Mouse (Mus musculus) gastrocnemius, postnatal 10 days (tissue): ENCODE data around the gene Aven. TPM values are rescaled to one million over a fixed set of nuclear protein-coding genes. Genes with fewer than 3 reads are reported as not detected.
"Not testable (repeated sequence)": the region's sequence is repeated elsewhere in the genome, so short reads cannot be mapped to it uniquely, and the experiment has no call there.

ENCODE experiments used
- DNase-seq: peaks from one replicate; pipeline ENCODE4 v3.0.0; 2021; ENCODE audit warnings: mixed read lengths
- long read RNA-seq, 2 experiments: library from polyadenylated mRNA; stranded (forward); transcript quantifications; one replicate each; pipeline ENCODE4 v2.0.0; 2021
- total RNA-seq, 2 experiments: library from RNA; stranded (reverse); gene quantifications; 2 replicates each; pipeline ENCODE4 v1.2.3; 2021

The Aven gene
- total RNA-seq, result 10 to 100 TPM; 17.5 to 22.0 TPM
- long read RNA-seq, experiment 1, full-length matches to known transcripts, result 16 of 16 reads
- long read RNA-seq, experiment 1, partial matches to known transcripts, result 0 of 16 reads
- long read RNA-seq, experiment 1, other reads (novel, unspliced or antisense), result 0 of 16 reads
- long read RNA-seq, experiment 2, full-length matches to known transcripts, result 15 of 17 reads
- long read RNA-seq, experiment 2, partial matches to known transcripts, result 2 of 17 reads
- long read RNA-seq, experiment 2, other reads (novel, unspliced or antisense), result 0 of 17 reads

DNA sequence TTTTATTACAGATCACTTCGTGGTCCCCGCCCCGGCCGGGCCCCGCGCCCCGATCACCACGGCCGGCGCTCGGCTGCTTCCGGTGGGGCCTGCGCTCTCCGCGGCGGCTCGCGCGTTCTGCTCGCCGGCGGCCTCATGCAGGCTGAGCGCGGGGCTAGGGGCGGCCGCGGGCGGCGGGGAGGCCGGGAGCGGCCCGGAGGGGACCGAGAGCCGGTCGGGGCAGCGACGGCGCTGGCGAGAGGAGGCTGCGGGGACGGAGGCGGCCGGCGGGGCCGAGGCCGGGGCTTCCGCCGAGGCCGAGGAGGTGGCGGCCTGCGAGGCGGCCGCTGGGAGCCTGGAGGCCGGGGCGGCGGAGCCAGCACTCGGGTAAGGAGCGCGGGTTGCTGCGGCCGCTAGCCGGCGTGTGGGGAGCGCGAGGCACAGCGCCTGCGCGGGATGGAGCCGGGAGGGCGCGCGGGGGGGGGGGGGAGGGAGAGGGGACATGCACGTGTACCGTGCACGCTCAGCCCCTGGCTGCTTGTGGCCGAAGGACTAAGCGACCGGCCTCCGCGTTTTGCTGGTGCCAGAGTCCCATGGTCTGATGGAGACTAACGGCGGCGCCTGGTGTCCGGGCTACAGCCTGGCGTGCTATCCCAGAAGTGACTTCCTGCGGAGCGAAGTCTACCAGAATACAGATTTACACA, at the start of gene Aven:
Gene Aven, plus strand, starts transcription at position 109 of the 683 bp plus-strand sequence.
- peak; percentile 85 for DNase-seq

DNA sequence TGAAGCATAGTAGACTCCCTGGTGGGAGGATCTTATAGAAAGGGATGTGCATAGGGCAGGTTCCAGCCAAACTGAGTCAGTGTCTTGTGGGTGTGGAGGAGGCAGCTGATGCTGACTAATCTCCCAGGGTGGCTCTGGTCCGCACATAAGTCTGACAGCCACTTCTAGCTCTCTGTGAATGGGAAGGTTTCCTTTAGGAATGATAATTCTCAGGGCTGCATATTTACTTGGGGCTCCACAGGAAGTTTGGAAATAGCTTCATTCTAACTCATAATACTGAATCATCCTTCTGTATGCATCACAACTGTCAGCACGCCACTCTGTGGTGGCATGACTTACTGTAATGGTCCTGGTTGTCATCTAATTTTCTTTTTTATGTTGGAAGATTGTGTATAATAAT, 49.3 kb upstream of the Aven start:
- DNase-seq, result no peak

DNA sequence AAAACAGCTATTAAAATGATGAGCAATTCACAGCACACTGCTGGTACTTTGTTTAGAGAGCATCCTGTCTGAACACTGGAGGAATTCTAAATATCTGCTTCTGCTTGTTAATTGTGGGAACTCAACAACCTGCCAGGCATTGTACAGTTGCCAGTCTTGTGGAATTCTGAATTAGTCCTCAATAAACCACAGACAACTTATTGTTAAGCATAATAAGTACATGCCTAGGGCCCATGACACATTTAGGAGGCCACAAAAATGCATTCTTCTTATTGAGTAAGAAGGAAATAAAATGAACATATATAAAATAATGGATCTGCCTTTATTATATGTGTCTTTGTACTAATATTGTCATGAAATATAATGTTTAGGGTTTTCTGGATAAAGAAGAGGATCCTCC, 47.3 kb upstream of the Aven start:
- no peak for DNase-seq

DNA sequence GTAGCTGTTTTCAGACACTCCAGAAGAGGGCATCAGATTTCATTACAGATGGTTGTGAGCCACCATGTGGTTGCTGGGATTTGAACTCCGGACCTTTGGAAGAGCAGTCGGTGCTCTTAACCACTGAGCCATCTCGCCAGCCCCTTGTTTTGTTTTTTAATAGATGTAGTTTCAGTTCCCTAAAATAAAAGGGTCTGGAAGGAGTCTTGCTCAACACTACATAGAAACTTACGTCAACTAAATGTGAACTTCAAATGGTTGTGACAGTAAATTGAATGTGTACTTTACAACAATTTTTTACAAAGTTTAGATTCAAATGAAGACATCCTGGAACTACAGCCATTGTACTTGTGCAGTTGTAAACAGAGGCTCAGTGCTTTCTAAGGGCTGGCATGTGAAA, 44.7 kb upstream of the Aven start:
- not testable (repeated sequence) for DNase-seq

DNA sequence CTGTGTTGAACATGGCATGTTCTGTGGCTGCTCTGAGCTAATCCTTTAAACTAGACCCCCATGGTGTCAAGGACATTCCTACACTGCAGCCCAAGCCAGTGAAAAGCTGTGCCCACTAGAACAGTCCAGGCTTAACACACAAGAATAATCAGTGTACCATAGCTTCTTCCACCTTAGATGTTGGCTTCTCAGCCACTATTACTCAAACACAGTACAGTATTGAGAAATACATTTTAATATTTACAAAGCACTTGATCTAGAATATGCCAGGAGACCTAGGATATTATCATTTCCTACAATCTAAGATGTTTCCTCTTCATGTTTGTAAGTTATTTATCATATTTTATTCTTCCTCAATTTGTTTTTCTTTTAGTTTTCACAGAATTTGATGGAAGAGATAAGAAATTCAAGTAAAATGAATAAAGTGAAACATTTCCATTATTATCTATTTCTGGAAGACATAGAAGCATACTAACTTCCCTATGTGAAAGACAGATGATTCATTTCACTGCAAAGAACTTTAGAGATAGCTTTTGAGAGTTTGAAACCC, 44.2 kb upstream of the Aven start:
- DNase-seq, result no peak

DNA sequence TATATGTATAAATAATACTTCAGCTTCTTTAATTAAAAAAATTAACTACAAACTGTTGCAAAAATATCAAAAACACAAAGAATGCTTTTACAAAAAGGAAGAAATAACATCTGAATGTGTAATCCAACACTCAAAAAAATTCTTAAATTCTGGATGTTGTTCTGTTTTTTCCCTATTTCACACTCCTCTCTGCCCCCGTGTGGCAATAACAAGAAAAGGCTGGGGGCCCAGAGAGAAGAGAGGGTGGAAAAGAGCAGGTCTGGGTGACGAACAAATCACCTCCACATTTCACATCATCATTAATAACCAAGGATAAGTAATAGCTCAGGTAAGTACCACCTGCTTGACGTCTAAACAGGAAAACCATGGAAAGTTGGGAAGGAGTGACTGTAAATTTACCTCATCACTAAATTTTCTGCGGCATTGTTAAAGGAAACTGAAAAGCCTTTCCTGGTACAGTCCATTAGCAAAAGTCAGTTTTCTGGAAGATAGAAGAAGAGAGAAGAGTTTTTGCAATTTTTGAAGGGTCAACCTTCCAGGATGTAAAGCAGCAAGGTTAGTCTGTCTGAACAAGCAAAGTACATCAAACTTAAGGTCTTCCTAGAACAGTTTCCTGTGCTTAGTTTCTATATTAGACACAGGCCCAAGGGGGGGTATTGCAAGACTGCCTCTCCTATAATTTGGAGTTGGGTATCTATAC, 43.0 kb upstream of the Aven start:
- no peak for DNase-seq

DNA sequence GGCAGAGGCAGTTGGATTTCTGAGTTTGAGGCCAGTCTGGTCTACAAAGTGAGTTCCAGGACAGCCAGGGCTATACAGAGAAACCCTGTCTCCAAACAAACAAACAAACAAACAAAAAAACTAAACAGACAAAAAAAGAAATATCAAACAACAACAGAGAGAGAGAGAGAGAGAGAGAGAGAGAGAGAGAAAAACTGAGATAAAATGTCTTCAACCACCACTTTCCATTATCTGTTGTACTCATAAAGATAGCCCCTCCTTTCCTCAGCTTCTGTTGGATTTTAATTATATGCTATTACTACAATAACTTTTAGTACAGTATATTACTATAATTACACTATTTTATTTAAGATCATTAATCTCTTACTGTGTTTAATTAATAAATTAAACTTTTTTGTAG, 40.3 kb upstream of the Aven start:
- DNase-seq, result not testable (repeated sequence)

DNA sequence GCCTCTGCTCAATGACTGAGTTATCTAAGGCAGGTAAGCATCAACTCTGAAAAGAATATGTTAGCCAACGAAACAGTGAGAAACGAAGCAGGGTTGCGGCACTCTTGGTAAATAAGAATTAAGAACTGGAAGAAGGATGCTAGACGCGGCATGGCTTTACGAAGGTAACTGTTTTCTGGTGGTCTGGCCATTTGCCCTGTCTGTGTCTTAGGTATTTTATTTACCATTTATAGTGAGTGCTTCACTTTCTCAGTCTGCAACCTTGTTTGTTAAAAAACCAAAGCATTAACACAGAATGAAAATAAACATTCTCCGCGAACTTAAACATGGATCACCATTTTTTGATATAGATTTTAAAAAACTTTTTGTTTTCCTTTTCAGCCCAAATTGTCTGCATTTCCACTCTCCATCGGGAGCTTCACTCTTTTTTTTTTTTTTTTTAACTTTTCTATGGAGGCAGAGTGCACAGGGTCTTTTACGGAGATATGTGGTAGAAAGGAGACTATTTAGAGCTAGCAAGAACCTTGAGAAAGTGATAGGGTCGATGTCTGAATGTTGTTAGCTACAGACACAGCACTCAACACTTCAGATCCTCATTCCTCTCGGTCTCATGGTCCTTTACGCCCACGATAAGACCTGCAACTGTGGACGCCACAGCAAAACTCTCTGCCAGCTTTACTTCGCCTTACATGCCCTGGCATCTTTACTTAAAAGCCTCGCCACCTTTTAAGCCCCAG, 38.5 kb upstream of the Aven start:
- no peak for DNase-seq

DNA sequence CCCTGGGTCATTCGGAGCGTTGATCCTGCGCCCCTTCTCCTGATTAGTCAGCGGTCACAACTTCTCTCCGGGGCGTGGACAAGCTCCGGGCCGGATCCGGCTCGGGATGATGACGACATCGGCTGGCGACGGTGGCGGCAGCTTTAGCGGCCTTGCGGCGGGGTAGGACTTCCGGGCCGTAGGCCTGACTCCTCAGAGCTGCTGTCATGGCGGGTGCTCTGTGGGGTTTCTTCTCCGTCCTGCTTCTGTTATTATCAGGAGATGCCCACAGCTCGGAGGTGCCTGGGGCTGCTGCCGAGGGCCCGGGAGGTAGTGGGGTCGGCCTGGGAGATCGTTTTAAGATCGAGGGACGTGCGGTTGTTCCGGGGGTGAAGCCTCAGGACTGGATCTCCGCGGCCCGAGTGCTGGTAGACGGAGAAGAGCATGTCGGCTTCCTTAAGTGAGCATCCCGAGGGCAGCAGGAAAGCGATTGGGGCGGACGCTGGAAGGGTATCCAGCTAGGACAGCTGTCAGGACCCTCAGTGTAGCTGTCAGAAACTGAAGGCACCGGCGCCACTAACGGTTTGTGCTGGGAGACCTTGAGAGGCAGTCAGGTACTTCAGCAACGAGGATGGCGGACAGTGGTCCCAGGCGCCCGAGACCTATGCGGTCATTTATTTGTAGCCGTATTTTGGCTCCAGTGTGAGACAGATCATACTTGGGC, 37.8 kb upstream of the Aven start, which contains the start of gene Emc7:
Gene Emc7, plus strand, starts transcription at position 136 of the 703 bp plus-strand sequence.
- DNase-seq, result peak; percentile 100

DNA sequence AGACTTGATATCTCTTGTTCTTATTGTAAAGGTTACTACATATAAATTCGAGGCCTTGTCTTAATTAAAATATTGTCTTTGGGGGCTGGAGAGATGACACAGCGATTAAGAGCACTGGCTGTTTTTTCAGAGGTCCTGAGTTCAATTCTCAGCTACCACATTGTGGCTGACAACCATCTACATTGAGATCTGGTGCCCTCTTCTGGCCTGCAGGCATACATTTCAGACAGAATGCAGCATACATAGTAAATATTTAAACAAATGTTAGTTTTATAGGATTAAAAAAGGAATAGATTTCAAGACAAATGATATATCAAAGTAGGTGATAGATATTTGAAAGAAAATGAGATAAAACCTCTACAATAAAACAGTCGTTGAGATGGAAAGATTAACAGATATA, 32.2 kb upstream of the Aven start:
- no peak for DNase-seq

DNA sequence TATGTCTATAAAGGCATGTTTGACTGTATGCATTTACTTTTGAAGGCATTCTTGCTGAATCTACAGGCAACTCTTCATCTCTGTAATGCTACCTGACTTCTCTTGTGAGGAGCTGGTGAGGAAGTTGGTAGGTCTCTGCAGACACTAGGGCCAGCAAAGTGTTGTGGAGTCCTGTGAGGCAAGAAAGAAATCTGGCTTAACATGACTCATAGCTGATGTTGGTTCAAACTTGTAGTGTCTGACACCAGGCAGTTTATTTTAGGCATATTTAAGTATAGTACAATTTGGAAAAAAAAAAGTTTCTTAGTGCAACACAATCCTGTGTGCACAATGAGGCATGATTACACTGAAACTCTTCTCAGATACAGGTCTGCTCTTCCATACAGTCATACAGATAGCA, 23.2 kb upstream of the Aven start:
- DNase-seq, result no peak

DNA sequence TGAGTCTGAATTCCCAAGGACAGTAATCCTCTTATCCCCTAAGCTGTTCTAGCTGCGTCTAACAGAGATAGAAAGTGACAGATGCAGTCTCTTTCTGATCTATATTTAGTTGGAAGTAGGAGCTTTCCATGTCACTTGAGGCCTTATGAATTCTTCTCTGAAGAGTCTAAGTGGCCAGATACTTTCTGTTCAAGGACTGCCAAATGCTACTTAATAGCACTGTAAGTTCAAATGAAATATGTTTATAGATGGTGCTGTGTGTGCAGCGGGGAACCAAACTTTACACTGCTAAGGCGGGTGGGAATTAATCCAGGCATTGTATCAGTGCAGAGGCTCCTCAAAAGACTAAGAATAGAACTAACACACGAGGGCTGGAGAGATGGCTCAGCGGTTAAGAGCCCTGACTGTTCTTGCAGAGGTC, 21.8 kb upstream of the Aven start:
- DNase-seq, result no peak

DNA sequence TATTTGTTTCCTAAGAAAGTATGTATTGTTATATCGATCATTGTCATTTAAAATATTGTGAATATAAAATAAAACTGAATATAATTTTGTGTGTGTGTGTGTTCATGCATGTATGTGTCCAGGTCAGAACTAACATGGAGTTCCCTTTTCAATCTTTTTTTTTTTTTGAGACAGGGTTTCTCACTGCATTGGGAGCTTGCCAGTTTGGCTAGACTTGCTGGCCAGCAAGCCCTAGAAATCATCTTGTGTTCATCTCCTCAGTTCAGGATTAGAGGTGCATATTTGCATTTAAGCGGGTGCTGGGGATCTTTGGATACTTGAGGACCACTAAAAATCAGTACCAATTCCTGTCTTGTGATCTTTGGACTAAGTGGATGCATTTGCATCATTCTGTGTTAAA, 20.7 kb upstream of the Aven start:
- no peak for DNase-seq

DNA sequence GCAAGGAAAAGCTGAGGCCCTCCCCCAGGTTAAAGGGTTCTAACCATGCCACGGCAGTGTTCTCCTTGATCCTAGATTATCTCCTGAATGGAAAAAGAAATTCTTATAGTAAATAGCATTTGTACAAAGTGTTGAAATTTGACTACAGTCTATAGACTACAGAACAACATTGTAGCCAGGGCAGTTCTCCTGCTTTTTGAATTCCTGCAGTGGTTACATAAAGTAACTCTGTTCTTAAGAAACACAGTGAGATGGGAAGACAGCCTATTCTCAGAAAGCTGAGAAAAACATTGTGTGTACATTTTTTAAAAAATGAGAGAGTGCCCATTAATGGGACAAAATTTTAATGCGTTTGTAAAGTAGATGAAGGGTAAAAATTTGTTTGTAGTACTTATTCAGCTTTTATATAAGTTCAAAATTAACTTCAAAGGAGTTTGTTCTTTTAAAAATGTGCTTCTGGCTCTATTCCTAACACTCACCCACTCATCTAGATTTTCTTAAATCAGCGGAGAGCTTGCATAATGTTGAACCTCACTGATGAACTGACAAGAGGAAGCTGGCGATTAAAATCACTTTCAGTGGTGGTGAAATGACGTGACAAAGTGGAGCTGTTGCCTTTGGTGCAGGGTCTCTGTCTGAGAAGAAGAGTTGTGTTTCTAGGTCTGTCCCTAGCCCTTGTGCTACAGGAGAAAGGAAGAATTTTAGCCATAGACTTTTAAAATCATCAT, 17.6 kb upstream of the Aven start:
- DNase-seq, result no peak

DNA sequence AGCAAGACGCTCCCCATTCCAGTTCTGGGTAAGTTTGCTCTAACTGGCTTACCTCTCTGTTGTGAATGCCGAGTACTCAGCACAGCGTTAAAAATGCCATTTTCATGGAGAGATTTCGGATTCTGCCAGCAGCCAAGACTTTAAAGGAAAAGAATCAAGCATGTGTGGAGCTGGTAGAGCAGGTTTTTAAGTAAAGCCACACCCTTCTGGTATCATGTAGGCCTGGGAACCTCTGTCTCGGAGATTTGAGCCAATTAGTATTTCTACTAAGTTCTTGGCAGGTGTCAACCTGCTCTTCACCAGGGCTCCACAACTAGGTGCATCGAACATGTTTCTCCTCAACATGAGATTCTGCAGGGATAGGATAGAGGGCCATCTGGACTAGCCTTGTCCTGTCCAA, 16.2 kb upstream of the Aven start:
- no peak for DNase-seq

DNA sequence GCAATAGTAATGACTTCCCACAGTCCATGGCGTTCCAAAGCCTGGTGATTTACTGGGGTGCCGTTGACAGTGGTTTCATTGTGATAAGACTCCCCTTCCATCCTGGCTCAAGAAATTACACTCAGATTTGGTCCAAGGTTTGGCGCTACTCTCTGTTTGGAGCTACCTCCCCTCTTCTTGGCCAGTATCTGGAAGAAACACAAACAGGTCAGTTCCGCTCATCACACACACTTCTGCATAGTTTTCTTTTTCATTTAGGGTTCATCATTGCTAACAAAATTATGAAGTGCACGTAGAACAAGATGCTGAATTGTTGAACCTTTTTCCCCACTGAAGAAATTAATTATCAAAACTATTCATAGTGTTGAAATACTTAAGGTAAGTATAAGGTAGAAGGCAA, 12.1 kb upstream of the Aven start, which contains the start of gene Chrm5:
Gene Chrm5, minus strand, starts transcription at position 101 of the 400 bp plus-strand sequence.
- DNase-seq, result no peak

DNA sequence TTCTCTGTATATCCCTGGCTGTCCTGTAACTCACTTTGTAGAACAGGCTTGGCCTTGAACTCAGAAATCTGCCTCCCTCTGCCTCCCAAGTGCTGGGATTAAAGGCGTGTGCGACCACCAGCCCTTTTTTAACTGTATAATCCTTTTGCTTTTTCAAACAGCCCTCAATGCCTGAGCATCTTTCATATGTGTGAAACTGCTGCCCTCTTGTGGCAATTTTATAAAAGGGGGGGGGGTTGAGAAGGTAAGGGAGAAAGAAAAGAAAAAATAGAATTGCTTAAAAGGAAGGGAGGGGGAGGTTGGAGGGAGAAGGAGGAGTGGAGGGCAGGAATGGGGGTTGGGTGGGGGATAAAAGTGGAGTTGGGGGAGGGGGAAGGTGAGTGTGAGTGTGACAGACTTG, 11.2 kb upstream of the Aven start:
- no peak for DNase-seq

DNA sequence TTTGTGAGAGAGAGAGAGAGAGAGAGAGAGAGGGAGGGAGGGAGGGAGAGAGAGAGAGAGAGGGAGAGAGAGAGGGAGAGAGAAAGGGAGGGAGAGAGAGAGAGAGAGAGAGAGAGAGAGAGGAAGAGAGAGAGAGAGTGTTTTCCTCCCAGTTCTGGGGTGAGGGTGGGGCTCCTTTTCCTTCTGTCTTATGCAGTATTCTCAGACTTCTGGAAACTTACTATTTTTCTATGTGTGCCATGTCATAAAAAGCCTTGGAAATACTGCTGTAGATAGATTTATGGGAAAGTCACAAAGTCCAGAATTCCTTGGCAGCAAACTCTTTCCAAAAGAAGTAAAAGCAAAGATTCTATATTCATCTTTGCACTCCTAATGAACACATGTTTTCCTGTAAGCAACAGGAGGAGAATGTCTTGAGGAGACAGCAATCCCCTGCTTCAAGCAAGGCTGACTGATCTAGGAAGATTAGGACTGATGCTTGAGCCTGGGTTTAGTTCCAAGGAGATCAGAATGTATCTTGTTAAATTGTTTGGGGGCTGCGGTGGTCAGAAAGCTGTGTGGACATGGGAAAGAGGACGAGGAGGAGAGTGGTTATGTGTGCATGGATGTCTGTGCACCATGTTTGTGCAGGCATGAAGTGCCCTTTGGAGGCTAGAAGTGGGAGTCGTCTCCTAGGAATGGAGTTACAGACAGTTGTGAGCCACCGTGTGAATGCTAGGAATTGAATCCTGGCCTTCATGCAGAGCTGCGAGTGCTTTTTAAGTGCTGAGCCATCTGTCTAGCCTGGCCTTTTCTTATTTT, 10.0 kb upstream of the Aven start:
- DNase-seq, result no peak

DNA sequence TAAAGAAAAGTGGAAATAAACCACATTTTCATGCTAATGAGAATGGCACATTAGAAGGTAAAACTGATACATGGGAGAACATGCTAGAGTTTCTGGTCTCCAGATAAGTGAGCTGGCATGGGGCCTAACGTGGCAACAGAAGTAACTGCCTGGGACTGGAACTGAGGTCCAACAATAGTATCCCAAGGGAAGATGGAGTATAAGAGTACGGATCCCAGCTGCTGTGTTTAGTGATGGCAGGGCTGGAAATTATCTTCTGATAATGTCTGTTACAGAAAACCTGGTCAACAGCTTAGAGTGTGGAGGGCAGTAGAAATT, 9.5 kb upstream of the Aven start:
- DNase-seq, result peak; percentile 9

DNA sequence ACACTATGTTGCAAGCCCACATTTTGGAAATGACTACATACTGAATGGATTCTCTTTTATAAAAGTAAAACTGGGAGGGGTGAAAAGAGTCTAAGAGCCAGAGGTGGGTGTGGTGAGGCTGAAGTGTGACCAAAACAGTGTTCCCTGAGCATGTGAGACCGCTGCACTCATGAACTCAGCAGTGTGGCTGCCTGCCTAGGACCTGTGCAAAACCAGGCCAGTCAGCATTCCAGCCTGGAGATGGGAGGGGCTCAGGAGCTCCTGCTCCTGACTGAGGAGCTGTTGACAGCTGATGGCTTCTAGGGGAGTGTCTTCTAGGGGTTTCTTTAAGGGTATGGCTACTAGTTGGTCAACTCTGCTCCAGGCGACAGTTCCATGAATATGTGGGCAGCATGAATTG, 7.9 kb upstream of the Aven start:
- peak; percentile 29 for DNase-seq
